Mouse (Mus musculus): Measurements from ENCODE around the gene Olfr893. TPM values are rescaled to one million over a fixed set of nuclear protein-coding genes. Genes with fewer than 3 reads are reported as not detected.
"Not testable (repeated sequence)": the region's sequence is repeated elsewhere in the genome, so short reads cannot be mapped to it uniquely, and the experiment has no call there.

Gene Olfr893
- not detected for total RNA-seq (2022)

DNA sequence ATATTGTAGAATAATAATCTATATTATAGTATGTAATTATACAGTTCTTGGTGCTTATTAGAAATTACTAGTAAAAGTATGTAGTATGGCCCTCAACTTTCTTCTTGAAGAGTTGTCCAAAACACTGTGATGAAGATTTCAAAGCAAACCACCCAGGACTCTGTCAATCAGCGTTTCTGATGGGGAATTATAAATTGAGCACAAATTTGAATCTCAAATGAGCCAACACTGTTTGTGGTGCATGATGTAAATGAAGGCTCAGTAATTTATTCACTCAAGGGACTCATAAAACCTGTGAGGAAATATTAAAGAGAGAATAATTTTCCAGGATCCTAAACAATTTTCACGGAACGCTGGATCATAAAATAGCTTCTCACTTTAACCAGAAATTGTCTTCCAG is at the start of gene Olfr893:
Olfr893 (plus strand) TSS at position 301 of the 400 bp plus-strand sequence.
- DNase-seq, result no peak

GRCm38 (mm10) chr9:38168341-38168740 is 39.8 kb upstream of the Olfr893 start:
- DNase-seq, result not testable (repeated sequence)

- DNase-seq, result no peak
These were observed 27.4 kb upstream of the Olfr893 start, which contains the start of gene Olfr891 for GRCm38 (mm10) chr9:38180721-38181120. Gene Olfr891, minus strand, starts transcription at chr9:38180821.

- no peak for DNase-seq
These were observed 9.6 kb downstream of the Olfr893 start, which contains the start of gene Olfr894 for GRCm38 (mm10) chr9:38217755-38218154. Gene Olfr894, plus strand, starts transcription at chr9:38218055.

- no peak for DNase-seq
These were observed 44.3 kb downstream of the Olfr893 start, which contains the start of gene Olfr143 for GRCm38 (mm10) chr9:38252474-38252873. Gene Olfr143, plus strand, starts transcription at chr9:38252774.

Other genes with a start within 250 kb of the Olfr893 start
- gene Olfr881, start 216.5 kb upstream of the Olfr893 start, total RNA-seq (2022), result not detected
- gene Olfr883, start 182.6 kb upstream of the Olfr893 start, total RNA-seq (2022), result not detected
- gene Olfr884, start 161.8 kb upstream of the Olfr893 start, total RNA-seq (2022), result not detected
- not detected for gene Olfr885, start 147.0 kb upstream of the Olfr893 start, total RNA-seq (2022)
- not detected for gene Olfr887, start 124.3 kb upstream of the Olfr893 start, total RNA-seq (2022)
- gene Olfr888, start 100.2 kb upstream of the Olfr893 start, total RNA-seq (2022), result not detected
- gene Olfr889, start 93.2 kb upstream of the Olfr893 start, total RNA-seq (2022), result under 1 TPM; 0.03 to 0.34 (median 0.17) TPM
- gene Olfr890, start 65.8 kb upstream of the Olfr893 start, total RNA-seq (2022), result not detected
- not detected for gene Olfr891, start 27.5 kb upstream of the Olfr893 start, total RNA-seq (2022)
- gene Olfr894, start 9.7 kb downstream of the Olfr893 start, total RNA-seq (2022), result not detected
- gene Olfr143, start 44.4 kb downstream of the Olfr893 start, total RNA-seq (2022), result not detected
- not detected for gene Olfr895, start 59.5 kb downstream of the Olfr893 start, total RNA-seq (2022)
- not detected for gene Olfr896-ps1, start 82.7 kb downstream of the Olfr893 start, total RNA-seq (2022)
- not detected for gene Olfr25, start 120.7 kb downstream of the Olfr893 start, total RNA-seq (2022)
- not detected for gene Olfr898, start 140.0 kb downstream of the Olfr893 start, total RNA-seq (2022)
- gene Olfr250, start 158.5 kb downstream of the Olfr893 start, total RNA-seq (2022), result not detected
- not detected for gene Olfr251, start 168.7 kb downstream of the Olfr893 start, total RNA-seq (2022)
- gene Olfr147, start 193.3 kb downstream of the Olfr893 start, total RNA-seq (2022), result not detected
- gene Olfr901, start 221.1 kb downstream of the Olfr893 start, total RNA-seq (2022), result not detected
- gene Olfr902, start 239.3 kb downstream of the Olfr893 start, total RNA-seq (2022), result not detected